Mouse (Mus musculus): ENCODE measurements at regions not wholly inside any gene's neighbourhood (a gene's known extent, or its start where the extent isn't known, plus 50 kb on each side); places are given as distances from the start of the nearest gene placed in this dataset.
A peak's percentile ranks its signal among the peaks of the same experiment; 100 is the strongest.

- DNase-seq (ENCODE audit: low spot score), result no peak
These were observed 987.8 kb downstream of the Pcdh7 start for GRCm38 (mm10) chr5:58705561-58705960.

GRCm38 (mm10) chr5:58712381-58712780, 994.6 kb downstream of the Pcdh7 start:
- DNase-seq (ENCODE audit: low spot score), result no peak

- DNase-seq (ENCODE audit: low spot score), result no peak
These were observed 1015.6 kb downstream of the Pcdh7 start for GRCm38 (mm10) chr5:58733366-58733765.

- no peak for DNase-seq (ENCODE audit: low spot score)
These were observed 1016.2 kb downstream of the Pcdh7 start for GRCm38 (mm10) chr5:58733961-58734360.

- DNase-seq (ENCODE audit: low spot score), result peak; percentile 37
These were observed 1018.8 kb downstream of the Pcdh7 start for GRCm38 (mm10) chr5:58736610-58737009.

- no peak for DNase-seq (ENCODE audit: low spot score)
These were observed 1019.6 kb downstream of the Pcdh7 start for GRCm38 (mm10) chr5:58737264-58737883.

- DNase-seq (ENCODE audit: low spot score), result no peak
These were observed 1020.3 kb downstream of the Pcdh7 start for GRCm38 (mm10) chr5:58738041-58738440.

- no peak for DNase-seq (ENCODE audit: low spot score)
These were observed 1023.0 kb downstream of the Pcdh7 start for GRCm38 (mm10) chr5:58740759-58741158.

GRCm38 (mm10) chr5:58747684-58748083, 1029.9 kb downstream of the Pcdh7 start:
- no peak for DNase-seq (ENCODE audit: low spot score)

GRCm38 (mm10) chr5:58751777-58752176, 1034.0 kb downstream of the Pcdh7 start:
- DNase-seq (ENCODE audit: low spot score), result no peak
